Mouse (Mus musculus) midbrain, embryonic 16.5 days (tissue): ENCODE measurements at regions not wholly inside any gene's neighbourhood (a gene's known extent, or its start where the extent isn't known, plus 50 kb on each side); places are given as distances from the start of the nearest gene placed in this dataset.

Source experiments
- ATAC-seq: fragments of 200-750 bp; cut with Nextera tagmentation; 2 replicates; pipeline ENCODE4 v1.8.0; 2017; ENCODE audit warnings: moderate TSS enrichment
- H3K27ac ChIP-seq: fragments of 300-500 bp; sonication (generic); 2 replicates; pipeline ENCODE4 v1.5.1; 2014; ENCODE audit warnings: mild to moderate bottlenecking, low read length, mixed read lengths
- H3K27me3 ChIP-seq: fragments of 300-500 bp; sonication (generic); 2 replicates; pipeline ENCODE4 v1.6.1; 2014; ENCODE audit warnings: low read depth, low read length, mixed read lengths; ENCODE audit not compliant: control insufficient read depth, insufficient read depth
- H3K36me3 ChIP-seq: fragments of 300-500 bp; sonication (generic); 2 replicates; pipeline ENCODE4 v1.6.1; 2014; ENCODE audit warnings: mild to moderate bottlenecking, low read length, moderate library complexity, mixed read lengths; ENCODE audit not compliant: control insufficient read depth, insufficient read depth
- H3K4me1 ChIP-seq: fragments of 300-500 bp; sonication (generic); 2 replicates; pipeline ENCODE4 v1.6.1; 2014; ENCODE audit warnings: mild to moderate bottlenecking, low read length, mixed read lengths; ENCODE audit not compliant: control insufficient read depth, insufficient read depth
- H3K4me2 ChIP-seq: fragments of 300-500 bp; sonication (generic); 2 replicates; pipeline ENCODE4 v1.6.1; 2014; ENCODE audit warnings: mild to moderate bottlenecking, low read length, mixed read lengths
- H3K4me3 ChIP-seq: fragments of 300-500 bp; sonication (generic); 2 replicates; pipeline ENCODE4 v1.5.1; 2014; ENCODE audit warnings: low read depth, mild to moderate bottlenecking, low read length, moderate library complexity, mixed read lengths
- H3K9ac ChIP-seq: fragments of 300-500 bp; sonication (generic); 2 replicates; pipeline ENCODE4 v1.6.1; 2014; ENCODE audit warnings: low read depth, low read length, mixed read lengths
- H3K9me3 ChIP-seq: fragments of 300-500 bp; sonication (generic); replicated peaks from 2 replicates; pipeline ENCODE4 v1.6.1; 2014; ENCODE audit warnings: mild to moderate bottlenecking, low read length, mixed read lengths; ENCODE audit not compliant: control insufficient read depth, poor library complexity, severe bottlenecking
- WGBS: fragments of 180-500 bp; shearing (Covaris S2); extraction: QIAGEN DNeasy Blood & Tissue Kit; methylation state at CpG from one replicate; pipeline ENCODE4 v1.1.7; 2014; 5-methylcytosine and 5-hydroxymethylcytosine counted together

DNA sequence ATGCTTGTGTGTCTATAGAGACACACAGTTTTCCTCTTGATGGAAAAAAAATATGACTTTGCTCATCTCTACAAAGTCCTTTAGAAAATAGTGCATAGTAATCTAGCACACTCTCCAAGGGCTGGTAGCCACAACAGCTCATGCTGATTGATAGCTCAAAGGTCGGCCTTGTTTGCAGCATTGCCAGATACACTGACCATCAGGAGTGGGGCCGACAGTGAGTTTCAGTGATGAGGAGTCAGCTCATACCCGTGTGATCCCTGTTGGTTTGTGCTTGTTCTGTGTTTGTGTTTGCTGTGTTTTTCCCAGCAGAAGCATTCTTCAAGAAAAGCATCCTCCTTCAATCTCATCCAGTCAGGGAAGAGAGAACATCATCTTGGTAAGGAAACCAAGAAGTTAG, 220.1 kb upstream of the Map3k7 start:
- Histone ChIP-seq H3K4me1 (no peaks in the 10 kb centered on the region), H3K36me3 (no peaks in the 10 kb centered on the region), H3K4me3 (no peak overlapping the region), H3K9me3 (no peaks in the 10 kb centered on the region), H3K27me3 (no peaks in the 10 kb centered on the region), H3K27ac (no peak overlapping the region), H3K4me2 (no peak overlapping the region), H3K9ac (no peak overlapping the region)
- 87% methylated on average over 3 of the region's 3 CpGs for WGBS
- ATAC-seq: no peak

- no peak overlapping the region for H3K4me2 ChIP-seq
- no peak for ATAC-seq
- no peaks in the 10 kb centered on the region for H3K27me3 ChIP-seq
- H3K27ac ChIP-seq: no peak overlapping the region
- H3K4me3 ChIP-seq: no peak overlapping the region
- no peaks in the 10 kb centered on the region for H3K9me3 ChIP-seq
- WGBS: 66% methylated on average over 4 of the region's 4 CpGs
- no peaks in the 10 kb centered on the region for H3K36me3 ChIP-seq
- no peak overlapping the region for H3K9ac ChIP-seq
- H3K4me1 ChIP-seq: no peaks in the 10 kb centered on the region
Observed at GRCm38 (mm10) chr4:31744431-31744830, 219.5 kb upstream of the Map3k7 start.

GRCm38 (mm10) chr4:31753677-31754312, 210.1 kb upstream of the Map3k7 start:
- Histone ChIP-seq H3K4me3 (no peak overlapping the region), H3K9ac (no peak overlapping the region), H3K4me2 (no peak overlapping the region), H3K27me3 (no peaks in the 10 kb centered on the region), H3K4me1 (no peaks in the 10 kb centered on the region), H3K9me3 (no peaks in the 10 kb centered on the region), H3K27ac (no peak overlapping the region), H3K36me3 (no peaks in the 10 kb centered on the region)
- WGBS: 92% methylated on average over 5 of the region's 5 CpGs
- ATAC-seq: no peak

GRCm38 (mm10) chr4:31757126-31757525, 206.8 kb upstream of the Map3k7 start:
- 27% methylated on average over 1 of the region's 1 CpGs for WGBS
- no peak for ATAC-seq
- Histone ChIP-seq H3K4me2 (no peak overlapping the region), H3K9me3 (no peaks in the 10 kb centered on the region), H3K27me3 (no peaks in the 10 kb centered on the region), H3K27ac (no peak overlapping the region), H3K4me1 (no peaks in the 10 kb centered on the region), H3K4me3 (no peak overlapping the region), H3K9ac (no peak overlapping the region), H3K36me3 (no peaks in the 10 kb centered on the region)

DNA sequence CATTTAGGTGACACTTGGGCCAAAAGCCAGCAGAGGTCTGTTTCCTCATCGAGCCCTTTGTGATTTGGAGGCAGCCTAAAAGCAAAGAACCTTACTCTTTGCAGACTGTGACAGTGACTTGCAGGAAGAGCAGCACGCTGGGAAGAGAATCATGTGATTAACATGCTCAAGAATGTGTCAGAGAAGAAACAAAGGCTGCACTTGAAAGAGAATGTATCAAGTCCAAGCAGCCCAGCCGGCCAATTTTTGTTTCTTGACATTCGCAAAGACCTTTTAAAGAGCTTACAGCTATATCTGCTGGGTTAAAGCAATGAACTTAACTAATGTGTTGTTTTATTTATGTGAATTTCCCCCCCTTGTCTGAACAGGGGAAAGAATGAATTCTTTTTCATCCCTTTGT, 203.8 kb upstream of the Map3k7 start:
- no peaks in the 10 kb centered on the region for H3K36me3 ChIP-seq
- H3K4me2 ChIP-seq: no peak overlapping the region
- no peak overlapping the region for H3K9ac ChIP-seq
- no peak overlapping the region for H3K4me3 ChIP-seq
- H3K4me1 ChIP-seq: no peaks in the 10 kb centered on the region
- no peaks in the 10 kb centered on the region for H3K9me3 ChIP-seq
- ATAC-seq: no peak
- H3K27ac ChIP-seq: no peak overlapping the region
- no peaks in the 10 kb centered on the region for H3K27me3 ChIP-seq
- WGBS: 36% methylated on average over 4 of the region's 4 CpGs

DNA sequence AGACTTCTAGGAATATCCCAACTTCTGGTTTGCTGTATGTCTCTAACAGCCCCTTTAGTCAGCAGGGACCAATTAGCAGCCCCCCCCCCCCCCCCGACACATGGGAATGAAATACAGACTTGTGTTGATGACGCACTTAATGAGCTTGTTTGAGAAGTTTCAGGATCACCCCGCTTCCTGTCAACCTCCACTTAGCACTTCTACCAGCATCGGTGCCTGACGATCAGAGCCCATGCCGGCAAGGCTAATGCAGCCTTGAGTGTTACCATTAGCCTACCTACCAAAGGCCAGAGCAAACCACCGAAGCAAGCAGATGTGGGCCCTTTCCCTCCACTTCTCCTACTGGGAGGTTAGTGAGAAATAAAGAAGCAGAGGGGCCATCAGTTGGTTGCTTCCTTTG, 201.7 kb upstream of the Map3k7 start:
- no peak overlapping the region for H3K27ac ChIP-seq
- no peak overlapping the region for H3K4me2 ChIP-seq
- no peaks in the 10 kb centered on the region for H3K9me3 ChIP-seq
- no peaks in the 10 kb centered on the region for H3K36me3 ChIP-seq
- no peaks in the 10 kb centered on the region for H3K4me1 ChIP-seq
- no peak overlapping the region for H3K4me3 ChIP-seq
- no peaks in the 10 kb centered on the region for H3K27me3 ChIP-seq
- no peak overlapping the region for H3K9ac ChIP-seq
- 97% methylated on average over 7 of the region's 7 CpGs for WGBS
- ATAC-seq: no peak

DNA sequence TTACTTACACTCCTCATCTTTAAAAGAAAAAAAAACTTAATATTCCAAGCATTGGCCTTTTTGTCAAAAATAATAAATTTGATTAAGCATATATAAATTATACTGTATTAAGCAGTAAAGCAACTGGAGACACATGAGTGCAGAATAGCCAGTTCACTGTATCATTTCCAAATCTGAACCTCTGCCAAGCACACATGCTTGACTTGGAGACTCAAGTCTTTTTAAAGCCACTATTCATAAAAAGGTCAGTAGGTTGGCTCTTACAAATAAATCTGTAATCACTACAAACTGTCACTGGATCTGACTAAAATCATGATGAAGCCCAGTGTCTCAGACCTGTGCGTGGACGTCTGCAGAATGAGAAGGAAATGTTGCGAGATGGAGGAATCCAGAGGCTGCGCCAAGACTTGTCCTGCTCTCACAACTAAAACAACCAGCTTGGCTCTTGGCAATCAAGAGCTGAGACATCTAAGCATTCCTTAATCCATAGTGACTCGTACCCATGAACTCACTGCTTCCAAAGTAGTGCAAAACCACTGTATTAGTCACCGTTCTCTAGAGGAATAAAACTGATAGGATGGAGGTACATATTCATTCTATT, 195.8 kb upstream of the Map3k7 start:
- Histone ChIP-seq H3K9me3 (no peaks in the 10 kb centered on the region), H3K4me3 (no peak overlapping the region), H3K4me1 (no peaks in the 10 kb centered on the region), H3K9ac (no peak overlapping the region), H3K27me3 (no peaks in the 10 kb centered on the region), H3K36me3 (no peaks in the 10 kb centered on the region), H3K4me2 (no peak overlapping the region), H3K27ac (no peak overlapping the region)
- no peak for ATAC-seq
- 84% methylated on average over 6 of the region's 6 CpGs for WGBS

GRCm38 (mm10) chr4:31769325-31769724, 194.6 kb upstream of the Map3k7 start:
- Histone ChIP-seq H3K4me1 (no peaks in the 10 kb centered on the region), H3K4me3 (no peak overlapping the region), H3K9me3 (no peaks in the 10 kb centered on the region), H3K4me2 (no peak overlapping the region), H3K9ac (no peak overlapping the region), H3K27ac (no peak overlapping the region), H3K36me3 (no peaks in the 10 kb centered on the region), H3K27me3 (no peaks in the 10 kb centered on the region)
- no peak for ATAC-seq
- WGBS: 81% methylated on average over 4 of the region's 4 CpGs

GRCm38 (mm10) chr4:31786284-31786683, 177.6 kb upstream of the Map3k7 start:
- Histone ChIP-seq H3K27ac (no peak overlapping the region), H3K27me3 (no peaks in the 10 kb centered on the region), H3K4me2 (no peak overlapping the region), H3K36me3 (no peaks in the 10 kb centered on the region), H3K9ac (no peak overlapping the region), H3K4me1 (no peaks in the 10 kb centered on the region), H3K9me3 (no peaks in the 10 kb centered on the region), H3K4me3 (no peak overlapping the region)
- 87% methylated on average over 1 of the region's 1 CpGs for WGBS
- no peak for ATAC-seq
